Mouse (Mus musculus) kidney, adult 8-10 months (tissue): Measurements from ENCODE around the gene Ube2cbp.

ENCODE experiments used
- DNase-seq, 2 experiments: peaks; one replicate each; pipeline ENCODE4 v3.0.0; 2022

Ube2cbp gene

GRCm38 (mm10) chr9:86464151-86465105 lies at the start of gene Ube2cbp:
Ube2cbp (minus strand) TSS chr9:86464950.
- DNase-seq = peak; percentile 81 to 87

- DNase-seq = no peak
Measured at GRCm38 (mm10) chr9:86514390-86514789, 49.6 kb upstream of the Ube2cbp start.

DNA sequence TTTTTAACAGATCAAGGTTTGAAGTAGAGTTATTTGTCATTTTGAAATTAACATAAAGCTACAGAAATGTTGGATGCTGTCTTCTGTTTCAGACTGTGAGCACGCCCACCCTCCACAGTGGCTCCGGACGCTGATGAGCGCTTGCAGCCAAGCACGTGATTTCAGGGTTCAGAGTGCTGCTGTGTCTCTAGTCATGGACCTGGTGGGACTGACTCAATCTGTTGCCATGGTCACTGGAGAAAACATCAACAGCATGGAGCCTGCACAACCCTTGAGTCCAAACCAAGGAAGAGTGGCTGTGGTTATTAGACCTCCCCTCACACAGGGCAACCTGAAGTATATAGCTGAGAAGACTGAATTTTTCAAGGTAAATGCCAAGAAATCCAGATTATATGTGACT lies 49.0 kb upstream of the Ube2cbp start:
- DNase-seq = no peak

DNA sequence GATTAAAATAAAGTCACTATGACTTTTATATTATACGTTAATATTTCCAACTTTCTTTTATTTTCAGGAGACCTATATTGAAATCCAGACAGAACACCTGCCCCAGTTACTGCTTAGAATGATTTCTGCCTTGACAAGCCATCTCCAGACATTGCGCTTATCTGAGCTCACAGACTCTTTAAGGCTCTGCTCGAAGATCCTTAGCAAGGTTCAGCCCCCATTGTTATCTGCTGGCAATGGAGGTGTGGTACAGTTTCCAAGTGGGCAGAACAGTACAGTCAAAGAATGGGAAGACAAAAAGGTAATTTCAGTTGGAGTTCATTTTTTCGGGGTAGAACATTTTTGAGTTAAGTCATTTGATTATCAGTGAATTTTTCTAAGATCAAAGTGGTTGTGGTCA lies 42.7 kb upstream of the Ube2cbp start:
- DNase-seq = no peak

DNA sequence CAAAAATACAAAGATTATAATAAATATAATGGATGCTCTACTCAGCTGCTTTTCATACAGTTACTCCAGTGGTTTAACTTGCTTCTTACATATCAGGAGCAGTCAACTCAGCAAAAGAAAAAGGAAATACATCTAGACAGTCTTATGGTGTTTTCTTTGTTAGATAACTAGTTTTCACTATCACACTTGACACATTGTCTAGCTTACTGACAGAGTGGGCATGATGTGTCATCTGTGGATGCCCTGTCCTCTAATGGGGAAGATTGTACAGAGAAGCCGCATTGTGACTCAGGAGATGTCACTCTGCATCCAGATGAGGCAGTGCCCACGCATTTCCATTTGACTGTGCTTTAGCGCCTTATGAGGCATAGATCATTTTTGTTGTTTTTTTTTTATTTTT lies 34.3 kb upstream of the Ube2cbp start:
- DNase-seq = no peak

DNA sequence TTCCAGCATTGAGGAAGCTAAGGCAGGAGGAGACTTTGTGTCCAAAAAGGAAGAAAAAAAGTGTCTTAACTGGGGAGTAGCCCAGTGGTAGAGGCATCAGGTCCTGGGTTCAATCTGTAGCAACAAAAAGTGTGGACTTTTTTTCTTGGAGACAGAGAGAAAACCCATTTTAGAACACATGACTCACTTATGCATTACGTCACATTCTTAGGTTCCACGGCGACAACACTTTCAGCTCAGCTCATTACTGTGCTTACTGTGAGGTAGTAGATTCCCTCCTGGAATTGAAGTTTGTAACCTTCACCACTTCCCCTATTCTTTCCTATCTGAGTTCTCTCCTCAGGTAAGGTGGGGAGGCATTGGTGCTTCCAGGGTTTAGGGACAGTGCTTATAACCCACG lies 31.5 kb upstream of the Ube2cbp start:
- no peak for DNase-seq

GRCm38 (mm10) chr9:86491740-86492139 lies 27.0 kb upstream of the Ube2cbp start:
- DNase-seq = no peak

GRCm38 (mm10) chr9:86482236-86482635 lies 17.5 kb upstream of the Ube2cbp start:
- DNase-seq = no peak

GRCm38 (mm10) chr9:86478414-86479093 lies 13.8 kb upstream of the Ube2cbp start:
- no peak for DNase-seq

GRCm38 (mm10) chr9:86476763-86477162 lies 12.0 kb upstream of the Ube2cbp start:
- no peak for DNase-seq

GRCm38 (mm10) chr9:86475956-86476355 lies 11.2 kb upstream of the Ube2cbp start:
- DNase-seq = no peak

GRCm38 (mm10) chr9:86466990-86467870 lies 2.5 kb upstream of the Ube2cbp start, which contains the start of gene Dop1a:
Dop1a (plus strand) TSS chr9:86467154.
- DNase-seq = peak; percentile 82 to 86

- no peak for DNase-seq
Measured at GRCm38 (mm10) chr9:86453626-86454025, 11.1 kb downstream of the Ube2cbp start.

GRCm38 (mm10) chr9:86451617-86452016 lies 13.1 kb downstream of the Ube2cbp start:
- peak in 1 of 2 experiments; percentile 39 for DNase-seq

DNA sequence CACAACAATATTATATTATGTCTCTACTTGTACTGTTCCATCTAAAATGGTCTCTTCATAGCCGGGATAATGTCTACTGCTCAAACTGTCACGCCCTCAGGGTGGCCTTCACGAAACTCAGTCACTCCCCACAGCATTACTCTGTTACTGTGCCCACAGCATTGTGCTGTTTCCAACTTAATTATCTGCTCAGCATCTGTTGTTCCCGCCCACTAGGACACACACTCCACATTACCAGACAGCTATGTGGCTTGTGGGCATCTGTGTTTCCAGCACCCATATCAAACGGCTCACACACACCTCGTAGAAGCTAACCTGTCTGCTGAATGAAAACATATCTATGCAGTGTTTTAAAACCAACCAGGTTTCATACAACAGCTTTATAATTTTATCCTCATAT lies 13.7 kb downstream of the Ube2cbp start:
- DNase-seq = no peak

DNA sequence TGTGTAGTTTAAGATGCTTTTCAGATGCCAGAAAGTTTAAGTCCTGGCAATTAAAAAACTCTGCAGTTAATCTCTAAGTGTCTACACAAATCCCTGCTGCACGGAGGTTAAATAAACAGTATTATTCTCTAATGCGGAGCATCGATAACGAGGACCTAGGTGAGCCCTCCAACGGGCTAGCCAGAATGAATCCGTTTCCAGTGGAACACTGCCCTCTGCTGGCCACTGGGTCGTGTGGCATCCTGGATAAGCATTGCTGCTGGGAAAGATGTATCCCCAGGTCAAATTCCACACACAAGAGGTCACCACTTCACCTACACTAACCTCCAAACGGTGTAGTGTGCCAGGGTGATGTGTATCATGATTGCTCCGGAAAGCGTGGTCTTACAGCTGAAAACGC lies 15.2 kb downstream of the Ube2cbp start:
- peak; percentile 57 to 82 for DNase-seq

- DNase-seq = no peak
Measured at GRCm38 (mm10) chr9:86447431-86447830, 17.3 kb downstream of the Ube2cbp start.

- no peak for DNase-seq
Measured at GRCm38 (mm10) chr9:86446847-86447246, 17.9 kb downstream of the Ube2cbp start.

GRCm38 (mm10) chr9:86442248-86442647 lies 22.5 kb downstream of the Ube2cbp start:
- DNase-seq = no peak

DNA sequence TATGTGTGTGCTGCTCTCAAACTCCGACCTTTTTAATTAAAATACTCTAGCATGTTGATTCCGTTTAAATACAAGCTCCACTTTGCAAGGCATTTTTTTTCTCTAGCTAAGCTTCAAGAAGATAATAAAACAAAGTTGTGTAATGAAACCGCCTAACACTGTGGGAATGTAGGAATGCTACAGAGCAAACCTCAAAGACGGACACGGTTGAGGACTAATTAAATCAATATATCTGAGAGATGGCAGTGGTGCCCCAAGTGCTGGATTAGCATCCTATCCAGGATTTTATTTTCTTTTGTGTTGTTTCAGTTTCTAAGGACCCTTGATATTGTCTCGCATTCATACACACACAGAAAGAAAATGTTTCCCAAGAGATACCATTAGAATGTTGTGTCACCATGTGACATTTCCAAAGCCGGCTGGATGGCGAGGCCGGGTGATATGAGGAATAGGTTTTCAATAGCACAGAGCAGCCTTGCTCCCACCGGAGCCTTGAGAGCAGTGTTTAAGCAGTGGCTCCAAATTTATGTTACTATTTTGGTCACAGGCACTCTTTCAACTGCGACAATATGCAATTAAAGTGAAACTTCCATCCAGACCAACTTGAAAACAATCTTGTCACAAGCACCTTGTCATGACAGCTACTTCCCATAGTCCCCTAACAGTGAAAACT lies 26.3 kb downstream of the Ube2cbp start:
- no peak for DNase-seq

DNA sequence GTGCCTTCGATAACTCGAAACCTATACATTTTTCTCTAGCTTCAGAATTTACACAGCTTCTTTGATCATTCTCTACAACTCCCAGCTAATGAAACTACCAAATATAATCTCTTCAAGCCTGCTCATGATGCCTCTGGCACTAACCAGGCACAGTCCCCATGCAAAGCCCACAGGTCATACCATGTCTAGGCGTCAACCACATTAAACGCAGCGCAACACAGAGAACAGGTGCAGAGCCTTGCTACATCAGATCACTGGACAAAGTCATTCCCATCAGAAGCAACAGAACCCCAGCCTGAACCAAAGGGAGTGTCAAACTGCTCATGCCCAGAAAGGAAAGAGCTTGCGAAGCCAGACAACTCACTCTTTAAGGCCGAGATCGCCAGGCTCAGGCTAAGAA lies 28.1 kb downstream of the Ube2cbp start:
- DNase-seq = no peak

- no peak for DNase-seq
Measured at GRCm38 (mm10) chr9:86435510-86435909, 29.2 kb downstream of the Ube2cbp start.
